Mouse (Mus musculus): ENCODE measurements around the gene Ocrl.

Gene Ocrl

DNA sequence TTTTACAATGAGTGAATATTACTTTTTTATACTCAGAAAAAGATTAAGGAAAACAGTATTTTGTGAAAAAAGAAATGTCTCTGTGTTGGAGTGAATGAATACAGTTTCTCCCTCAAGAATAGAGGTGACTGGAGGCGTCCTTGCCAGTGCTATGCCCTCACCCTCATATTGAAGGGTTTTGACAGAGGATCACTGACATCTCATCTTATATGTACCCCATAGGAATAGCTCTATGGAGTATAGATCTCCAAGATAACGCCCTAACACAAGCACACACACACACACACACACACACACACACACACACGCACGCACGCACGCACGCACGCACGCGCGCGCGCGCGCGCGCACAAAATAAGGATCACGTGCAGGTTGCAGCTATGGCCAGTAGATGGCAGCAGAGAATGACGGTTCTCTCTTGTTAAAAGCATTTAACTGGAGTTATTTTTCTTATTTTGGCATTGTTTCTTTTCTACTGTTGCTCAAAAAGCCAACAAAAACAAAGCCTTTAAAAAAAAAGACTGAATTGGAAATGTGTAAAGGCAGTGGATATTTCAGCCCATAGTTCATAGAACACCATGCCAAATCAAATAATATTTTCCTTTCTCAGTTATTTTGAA is 72.9 kb downstream of the Ocrl start:
- peak; percentile 62 for DNase-seq

DNA sequence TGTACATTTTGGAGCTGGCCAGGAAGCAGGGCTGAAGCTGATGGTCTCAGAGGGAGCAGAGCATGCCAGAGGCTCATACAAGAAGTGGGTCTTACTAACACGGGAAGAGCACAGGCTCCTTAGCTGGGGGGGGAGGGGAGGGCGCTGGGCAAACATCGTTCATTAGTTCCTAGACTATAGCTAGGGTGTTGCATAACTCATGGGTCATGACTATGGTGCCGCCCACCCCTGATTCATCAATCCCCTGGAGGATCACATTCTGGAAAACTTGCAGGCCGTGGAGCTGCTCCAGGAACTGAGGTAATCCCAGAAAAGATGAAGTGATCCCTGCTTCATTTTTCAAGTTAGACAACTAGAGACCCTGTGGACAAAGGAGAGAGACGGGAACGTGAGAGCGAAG is 75.8 kb downstream of the Ocrl start:
- no peak for DNase-seq

DNA sequence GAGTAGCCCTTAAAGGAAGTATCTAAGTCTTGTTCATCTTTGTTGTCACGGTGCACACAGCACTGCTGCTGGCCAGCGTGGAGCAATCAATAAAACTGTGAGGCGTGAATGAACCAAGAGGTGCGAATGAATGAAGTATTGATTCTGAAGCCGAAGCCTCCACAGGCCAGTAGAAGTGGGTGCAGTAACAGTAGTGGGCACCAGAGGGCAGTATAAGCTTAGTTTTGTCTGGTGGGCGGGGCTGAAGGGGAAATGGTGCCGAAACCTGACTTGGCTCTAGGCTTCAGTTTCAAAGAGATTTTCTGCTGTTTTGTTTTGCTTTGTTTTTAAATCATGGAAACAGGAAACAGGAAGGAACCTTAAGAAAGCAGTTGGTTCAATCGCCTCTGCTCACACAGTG is 80.4 kb downstream of the Ocrl start:
- peak; percentile 89 for DNase-seq

DNA sequence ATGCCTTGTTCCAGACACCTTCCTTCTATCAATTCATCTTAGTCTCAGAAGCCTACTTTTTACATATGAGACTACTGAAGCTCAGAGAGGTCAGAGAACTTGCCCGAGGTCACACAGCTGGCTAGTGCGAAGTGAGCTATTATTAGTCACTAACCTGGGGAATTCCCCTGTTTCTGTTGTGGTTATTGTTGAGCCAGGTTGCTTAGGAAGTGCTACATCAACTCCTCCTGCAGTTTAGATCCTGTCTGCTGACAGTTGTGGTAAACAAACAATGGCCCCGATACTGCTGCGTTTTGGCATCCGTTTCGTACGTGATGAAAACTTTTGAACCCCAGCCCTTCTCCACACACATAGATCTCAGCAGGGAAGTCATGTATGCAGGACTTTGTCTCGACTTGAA is 86.2 kb downstream of the Ocrl start:
- no peak for DNase-seq

DNA sequence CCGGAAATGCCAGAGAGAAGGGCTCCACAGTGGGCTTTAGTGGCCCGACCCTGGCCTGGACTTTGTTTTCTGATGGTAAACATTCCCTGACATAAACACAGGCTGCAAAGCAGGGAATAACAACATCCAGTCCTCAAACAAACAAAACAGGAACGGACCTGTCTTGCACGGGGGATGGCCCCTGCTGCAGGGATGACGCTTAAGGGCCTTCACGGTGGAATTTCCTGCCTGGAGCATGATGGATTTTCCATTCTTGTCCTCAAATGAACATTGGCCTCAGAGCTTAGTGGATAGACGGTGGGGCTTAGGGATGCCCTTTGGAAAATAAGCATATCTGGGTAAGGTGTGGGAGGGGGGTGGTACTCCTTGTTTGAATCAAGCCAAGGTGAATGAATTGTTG is 89.0 kb downstream of the Ocrl start:
- DNase-seq: no peak

DNA sequence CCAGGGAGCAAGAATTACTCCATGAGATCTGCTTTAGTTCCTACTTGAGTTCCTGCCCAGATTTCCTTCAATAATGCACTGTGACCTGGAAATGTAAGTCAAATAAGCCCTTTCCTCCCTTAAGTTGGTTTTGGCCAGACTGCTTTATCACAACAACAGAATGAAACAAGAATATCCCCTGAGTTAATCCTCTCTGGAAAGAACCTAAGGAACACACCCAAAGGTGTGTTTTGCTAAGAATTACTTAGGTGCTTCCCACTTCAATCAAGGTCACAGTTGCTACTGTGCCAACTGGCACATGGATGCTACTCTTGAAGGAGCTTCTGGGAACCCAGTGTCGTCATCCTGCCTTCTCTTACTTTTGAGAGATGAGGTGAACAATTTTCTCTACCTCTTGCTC is 92.6 kb downstream of the Ocrl start:
- DNase-seq: no peak

DNA sequence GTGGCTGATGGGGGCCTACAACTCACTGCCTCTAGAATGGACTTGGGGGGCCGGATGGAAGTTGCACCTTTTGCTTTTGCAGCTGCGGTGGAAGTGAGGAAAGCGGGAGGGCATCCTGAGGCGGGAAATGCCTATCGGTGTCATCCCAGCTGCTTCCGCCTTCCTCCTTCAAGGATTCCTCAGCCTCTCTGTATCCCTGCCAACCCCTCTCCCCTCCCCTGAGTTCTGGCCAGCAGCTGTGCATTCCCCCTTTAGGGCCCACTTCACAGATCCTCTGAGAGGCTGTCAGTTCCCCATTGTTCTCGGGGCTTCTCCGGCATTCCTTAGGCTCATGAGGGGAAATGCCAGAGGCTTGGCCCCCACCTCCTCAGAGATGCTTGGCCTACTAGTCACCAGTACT is 93.9 kb downstream of the Ocrl start:
- DNase-seq: no peak

DNA sequence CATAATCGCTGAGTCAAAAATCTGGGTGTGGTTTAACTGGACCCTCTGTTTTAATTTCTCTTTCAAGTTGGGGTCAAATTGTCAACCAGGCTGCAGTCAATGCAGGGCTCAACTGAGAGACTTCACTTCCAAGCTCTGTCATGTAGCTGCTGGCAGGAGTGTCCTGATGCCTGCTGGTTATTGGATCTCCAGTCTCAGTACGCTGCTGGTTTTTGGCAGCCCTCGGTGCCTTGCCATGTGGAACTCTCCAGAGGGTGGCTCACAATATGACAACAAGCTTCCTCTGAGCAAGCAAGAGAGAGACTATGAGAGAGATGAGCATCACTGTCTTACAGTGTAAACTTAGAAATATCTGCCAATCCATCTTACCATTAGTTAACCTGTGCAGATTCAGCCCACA is 99.5 kb downstream of the Ocrl start:
- DNase-seq: no peak

All from lung, postnatal 36 days (tissue).